Mouse (Mus musculus) MEL (cell line): ENCODE measurements around the gene Adamts14.

ENCODE experiments used
- CTCF ChIP-seq, 3 experiments: IDR thresholded peaks in 2 of 3; conservative IDR thresholded peaks in 1 of 3; 2 replicates each; pipeline ENCODE4 v1.5.1; 2011 to 2012; ENCODE audit warnings: low read length in 3 of 3, low read depth in 2 of 3, mild to moderate bottlenecking in 2 of 3, improper control_type of control experiment in 1 of 3, inconsistent platforms in 1 of 3, mixed read lengths in 1 of 3, moderate library complexity in 1 of 3; ENCODE audit not compliant: control insufficient read depth in 1 of 3, insufficient read depth in 1 of 3, poor library complexity in 1 of 3, severe bottlenecking in 1 of 3
- E2F4 ChIP-seq: IDR thresholded peaks from 2 replicates; pipeline ENCODE4 v1.6.1; 2011; ENCODE audit warnings: low read depth, low read length, improper control_type of control experiment, borderline replicate concordance
- EP300 ChIP-seq, 2 experiments: IDR thresholded peaks; 2 replicates each; pipeline ENCODE4 v1.6.1; 2011; ENCODE audit warnings: improper control_type of control experiment in 2 of 2, low read length in 2 of 2, low read depth in 1 of 2, mild to moderate bottlenecking in 1 of 2
- ETS1 ChIP-seq: IDR thresholded peaks from 2 replicates; pipeline ENCODE4 v1.6.1; 2012; ENCODE audit warnings: low read depth, mild to moderate bottlenecking, inconsistent platforms, low read length, improper control_type of control experiment, moderate library complexity
- JUND ChIP-seq: IDR thresholded peaks from 2 replicates; pipeline ENCODE4 v1.6.1; 2011; ENCODE audit warnings: low read depth, mild to moderate bottlenecking, improper control_type of control experiment, low read length
- MAFK ChIP-seq: IDR thresholded peaks from 2 replicates; pipeline ENCODE4 v1.6.1; 2011; ENCODE audit warnings: low read depth, mild to moderate bottlenecking, low read length, improper control_type of control experiment, borderline replicate concordance
- MXI1 ChIP-seq: IDR thresholded peaks from 2 replicates; pipeline ENCODE4 v1.6.1; 2011; ENCODE audit warnings: mild to moderate bottlenecking, low read depth, low read length, improper control_type of control experiment
- NRF1 ChIP-seq: IDR thresholded peaks from 2 replicates; pipeline ENCODE4 v1.6.1; 2014; ENCODE audit warnings: low read depth, mild to moderate bottlenecking, inconsistent platforms, low read length, improper control_type of control experiment, moderate library complexity; ENCODE audit not compliant: poor library complexity, insufficient read depth, severe bottlenecking
- POLR2A ChIP-seq, 2 experiments: IDR thresholded peaks; 2 replicates each; pipeline ENCODE4 v1.6.1; 2011 to 2012; ENCODE audit warnings: low read length in 2 of 2, mild to moderate bottlenecking in 2 of 2, control low read depth in 1 of 2, improper control_type of control experiment in 1 of 2, low read depth in 1 of 2, moderate library complexity in 1 of 2; ENCODE audit not compliant: control insufficient read depth in 1 of 2, insufficient read depth in 1 of 2, poor library complexity in 1 of 2
- RCOR1 ChIP-seq: IDR thresholded peaks from 2 replicates; pipeline ENCODE4 v1.6.1; 2012; ENCODE audit warnings: low read depth, mild to moderate bottlenecking, inconsistent platforms, low read length, improper control_type of control experiment
- USF1 ChIP-seq: IDR thresholded peaks from 2 replicates; pipeline ENCODE4 v1.6.1; 2014; ENCODE audit warnings: low read depth, mild to moderate bottlenecking, inconsistent platforms, low read length, improper control_type of control experiment, moderate library complexity
- ZKSCAN1 ChIP-seq: IDR thresholded peaks from 2 replicates; pipeline ENCODE4 v1.6.1; 2012; ENCODE audit warnings: low read depth, mild to moderate bottlenecking, inconsistent platforms, low read length, improper control_type of control experiment, moderate library complexity

- no peak for TF ChIP-seq NRF1
- no peak for TF ChIP-seq POLR2A (IDR thresholded peaks at IDR 0.05; ENCODE audit: control insufficient read depth in 1 of 2, insufficient read depth in 1 of 2, low read depth in 1 of 2, low read length in 2 of 2, poor library complexity in 1 of 2)
- TF ChIP-seq RCOR1: no peak
- no peak for TF ChIP-seq ETS1
- TF ChIP-seq USF1: no peak
- no peak for TF ChIP-seq ZKSCAN1
- no peak for TF ChIP-seq JUND
- no peak for TF ChIP-seq EP300 (IDR thresholded peaks at IDR 0.05; ENCODE audit: low read depth in 1 of 2, low read length in 2 of 2)
- no peak for TF ChIP-seq E2F4
- TF ChIP-seq CTCF (IDR thresholded peaks at IDR 0.05 in 2 of 3, conservative IDR thresholded peaks at IDR 0.05 in 1 of 3; ENCODE audit: control insufficient read depth in 1 of 3, insufficient read depth in 1 of 3, low read depth in 2 of 3, low read length in 3 of 3, poor library complexity in 1 of 3, severe bottlenecking in 1 of 3): no peak
- TF ChIP-seq MAFK: no peak
- TF ChIP-seq MXI1: no peak
These were observed 35.6 kb upstream of the Adamts14 start for GRCm38 (mm10) chr10:61308706-61309320.
